Mouse (Mus musculus) adrenal gland (tissue): ENCODE measurements around the gene Dao.

Source experiments
- intact Hi-C: fragments of 180-260 bp; cut with DNase I; formaldehyde crosslinking; loops from one replicate; pipeline ENCODE4 v1.15.1; 2025

The Dao gene

DNA sequence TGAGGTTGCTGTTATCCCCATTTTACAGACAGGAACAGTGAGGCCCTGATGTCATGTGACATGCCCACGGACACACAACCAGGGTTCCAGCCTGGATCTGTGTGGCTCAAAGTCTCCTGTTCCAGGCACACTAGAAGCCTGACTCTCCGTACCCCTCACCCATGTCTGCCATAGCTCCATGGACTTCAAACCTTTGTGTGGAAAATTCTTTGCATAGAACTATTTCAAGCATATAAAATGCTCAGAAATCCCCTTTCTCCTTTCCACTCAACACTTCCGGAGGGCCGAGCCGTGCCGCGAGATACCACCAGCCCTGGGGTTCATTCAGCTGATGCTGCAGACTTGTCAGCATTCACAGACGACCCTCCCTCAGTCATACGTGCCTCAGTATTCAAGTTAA, 64.0 kb downstream of the Dao start:
- intact Hi-C loops, result no loop called here

DNA sequence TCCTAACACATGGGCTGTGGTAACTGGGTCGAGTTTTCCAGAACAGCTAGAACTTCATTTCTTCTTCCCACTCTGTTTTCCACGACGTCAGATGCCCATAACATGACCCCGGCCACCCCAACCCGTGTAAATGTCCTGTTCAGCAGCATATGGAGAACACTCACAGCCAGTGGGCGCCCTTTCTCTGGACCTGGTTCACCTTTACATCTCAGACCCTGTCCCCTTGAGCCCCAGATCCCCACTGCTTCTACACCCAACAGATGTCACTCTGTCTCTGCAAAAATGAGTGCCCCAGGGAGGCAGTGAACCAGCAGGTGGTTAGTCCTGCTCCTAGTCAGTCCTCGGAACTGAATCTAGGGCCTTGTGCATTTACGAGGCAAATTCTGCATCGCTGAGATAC, 64.5 kb downstream of the Dao start:
- intact Hi-C loops, result no loop called here

DNA sequence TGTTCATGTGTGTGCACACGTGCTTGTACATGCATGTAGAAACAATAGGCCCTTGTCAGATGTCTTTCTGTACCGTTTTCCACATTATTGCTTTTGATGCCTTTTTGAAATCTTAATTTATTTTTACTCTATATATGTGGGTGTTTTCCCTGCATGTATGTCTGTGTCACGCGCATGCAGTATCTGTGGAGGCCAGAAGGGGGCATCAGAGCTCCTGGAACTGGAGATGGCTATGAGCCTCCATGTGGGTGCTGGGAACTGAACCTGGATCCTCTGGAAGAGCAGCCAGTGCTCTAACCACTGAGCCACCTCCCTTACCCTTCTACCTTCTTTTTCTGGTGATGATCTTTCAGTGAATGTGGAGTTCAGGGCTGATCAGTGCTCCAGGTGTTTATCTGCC, 67.4 kb downstream of the Dao start:
- intact Hi-C loops, result no loop called here

DNA sequence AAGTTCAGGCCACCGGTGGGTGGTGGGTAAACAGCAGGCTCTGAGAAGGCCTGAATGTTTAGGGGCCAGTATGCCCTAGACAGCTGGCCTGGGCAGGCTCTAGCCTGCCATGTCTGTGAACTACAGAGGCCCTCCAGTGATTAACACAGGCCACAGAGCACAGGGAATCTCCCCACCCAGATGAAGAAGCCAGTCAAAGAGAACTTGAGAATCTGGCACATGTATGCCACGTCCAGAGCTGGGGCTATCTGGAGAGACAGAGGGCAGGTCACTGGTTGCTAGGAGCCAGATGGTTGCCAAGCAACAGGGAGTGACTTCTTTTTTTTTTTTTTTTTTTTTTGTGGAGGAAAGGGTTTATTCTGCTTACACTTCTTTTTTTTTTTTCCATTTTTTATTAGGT, 68.8 kb downstream of the Dao start:
- intact Hi-C loops, result no loop called here
